Mouse (Mus musculus): ENCODE measurements at regions not wholly inside any gene's neighbourhood (a gene's known extent, or its start where the extent isn't known, plus 50 kb on each side); places are given as distances from the start of the nearest gene placed in this dataset.

- ATAC-seq (replicated peaks; ENCODE audit: poor library complexity, severe bottlenecking): peak; percentile 35; the same call in 1 of the 2 replicates
These were observed 224.9 kb downstream of the Klra2 start for GRCm38 (mm10) chr6:131022217-131022616.

Measured in granulocyte monocyte progenitor cell, adult 5-6 weeks (primary cell).